Mouse (Mus musculus) left cerebral cortex, postnatal 10 days (tissue): ENCODE results near the gene Eif6. TPM values are rescaled to one million over a fixed set of nuclear protein-coding genes. Genes with fewer than 3 reads are reported as not detected.

Source experiments
- total RNA-seq, 2 experiments: library from RNA; stranded (reverse); gene quantifications; 2 replicates each; pipeline ENCODE4 v1.2.3; 2021

Eif6 gene
- total RNA-seq, 2 experiments from 2014 or later, result 76.0 to 87.8 TPM

Other genes with a start within 250 kb of the Eif6 start
- gene Gss, start 234.1 kb downstream of the Eif6 start, total RNA-seq, result 10 to 100 TPM; 13.5 to 16.4 TPM
- gene Myh7b, start 215.7 kb downstream of the Eif6 start, total RNA-seq, result 1 to 10 TPM; 3.4 to 3.9 TPM
- 100 to 1,000 TPM; 135 TPM for gene Trpc4ap, start 134.5 kb downstream of the Eif6 start, total RNA-seq
- gene Edem2, start 97.5 kb downstream of the Eif6 start, total RNA-seq, result 10 to 100 TPM; 19.2 to 19.8 TPM
- gene Gm17581, start 91.1 kb downstream of the Eif6 start, total RNA-seq, result not detected
- gene Procr, start 75.8 kb downstream of the Eif6 start, total RNA-seq, result 1 to 10 TPM; 2.3 to 3.0 TPM
- gene Mmp24, start 51.6 kb downstream of the Eif6 start, total RNA-seq, result 10 to 100 TPM; 63.7 to 75.3 TPM
- gene BC029722, start 7.5 kb downstream of the Eif6 start, total RNA-seq, result 10 to 100 TPM; 36.8 to 39.4 TPM
- not detected for gene Fam83c, start 7.9 kb upstream of the Eif6 start, total RNA-seq
- gene Uqcc1, start 103.4 kb upstream of the Eif6 start, total RNA-seq, result 10 to 100 TPM; 51.8 to 52.9 TPM
- not detected for gene Gm15557, start 113.8 kb upstream of the Eif6 start, total RNA-seq
- 1 to 10 TPM in 1 of 2 experiments, under 1 TPM in 1; 0.77 to 1.0 TPM for gene Gdf5, start 118.4 kb upstream of the Eif6 start, total RNA-seq
- gene Cep250, start 129.5 kb upstream of the Eif6 start, total RNA-seq, result 10 to 100 TPM; 16.2 to 17.5 TPM
- gene 6430550D23Rik, start 181.1 kb upstream of the Eif6 start, total RNA-seq, result 1 to 10 TPM in 1 of 2 experiments, under 1 TPM in 1; 0.34 to 1.0 TPM
- 100 to 1,000 TPM; 217 to 229 TPM for gene Ergic3, start 181.1 kb upstream of the Eif6 start, total RNA-seq
- gene Fer1l4, start 226.0 kb upstream of the Eif6 start, total RNA-seq, result under 1 TPM in 1 of 2 experiments, not detected in 1; 0.14 TPM
- 1 to 10 TPM; 6.9 TPM for gene Spag4, start 238.2 kb upstream of the Eif6 start, total RNA-seq